Mouse (Mus musculus) liver, embryonic 14.5 days (tissue): ENCODE data around the gene Polr3gl. TPM values are rescaled to one million over a fixed set of nuclear protein-coding genes. Genes with fewer than 3 reads are reported as not detected.

Experiments used
- ATAC-seq: fragments of 200-750 bp; cut with Nextera tagmentation; 2 replicates; pipeline ENCODE4 v1.8.0; 2017; ENCODE audit warnings: moderate number of reproducible peaks, mild to moderate bottlenecking, moderate library complexity; ENCODE audit not compliant: insufficient read depth
- DNase-seq, 3 experiments: peaks; one replicate each; pipeline ENCODE4 v3.0.0-alpha.2; 2012 to 2013; ENCODE audit warnings: low read depth in 3 of 3, low spot score in 3 of 3
- H3K27ac ChIP-seq: fragments of 300-500 bp; sonication (generic); 2 replicates; pipeline ENCODE4 v1.5.1; 2014; ENCODE audit warnings: moderate library complexity, mild to moderate bottlenecking, control low read depth, inconsistent platforms
- H3K27me3 ChIP-seq: fragments of 300-500 bp; sonication (generic); 2 replicates; pipeline ENCODE4 v1.6.1; 2014; ENCODE audit warnings: mild to moderate bottlenecking, low read length, moderate library complexity; ENCODE audit not compliant: control insufficient read depth, insufficient read depth
- H3K36me3 ChIP-seq: fragments of 300-500 bp; sonication (generic); replicated peaks from 2 replicates; pipeline ENCODE4 v1.6.1; 2014; ENCODE audit warnings: low read depth; ENCODE audit not compliant: control insufficient read depth, insufficient read depth
- H3K4me1 ChIP-seq, 2 experiments: fragments of 200-500 bp in 1 of 2; fragments of 300-500 bp in 1 of 2; sonication (generic) in 1 of 2; replicated peaks; 2 replicates each; pipeline ENCODE4 v1.6.1; 2012 to 2014; ENCODE audit warnings: antibody characterized with exemption in 1 of 2, inconsistent platforms in 1 of 2, low read length in 1 of 2; ENCODE audit not compliant: control insufficient read depth in 2 of 2, insufficient read depth in 2 of 2
- H3K4me2 ChIP-seq: fragments of 300-500 bp; sonication (generic); 2 replicates; pipeline ENCODE4 v1.6.1; 2014; ENCODE audit warnings: low read depth, mild to moderate bottlenecking, control low read depth, moderate library complexity
- H3K4me3 ChIP-seq, 2 experiments: fragments of 200-500 bp in 1 of 2; fragments of 300-500 bp in 1 of 2; sonication (generic) in 1 of 2; 2 replicates each; pipeline ENCODE4 v1.5.1; 2012 to 2014; ENCODE audit warnings: low read depth in 2 of 2, low read length in 2 of 2, mild to moderate bottlenecking in 2 of 2, control low read depth in 1 of 2, inconsistent platforms in 1 of 2, moderate library complexity in 1 of 2; ENCODE audit not compliant: insufficient read depth in 1 of 2
- H3K9ac ChIP-seq: fragments of 300-500 bp; sonication (generic); replicated peaks from 2 replicates; pipeline ENCODE4 v1.6.1; 2014; ENCODE audit warnings: mild to moderate bottlenecking, control low read depth, moderate library complexity
- H3K9me3 ChIP-seq: fragments of 300-500 bp; sonication (generic); 2 replicates; pipeline ENCODE4 v1.6.1; 2016; ENCODE audit warnings: low read length, mixed read lengths; ENCODE audit not compliant: control insufficient read depth
- CTCF ChIP-seq: IDR thresholded peaks from 2 replicates; pipeline ENCODE4 v1.5.1; 2016; ENCODE audit warnings: antibody characterized with exemption, low read depth, control low read depth
- EP300 ChIP-seq: IDR thresholded peaks from 2 replicates; pipeline ENCODE4 v1.6.1; 2016; ENCODE audit warnings: antibody characterized with exemption, low read depth
- WGBS: fragments of 180-500 bp; shearing (Covaris S2); extraction: QIAGEN DNeasy Blood & Tissue Kit; methylation state at CpG from one replicate; pipeline ENCODE4 v1.1.7; 2014; ENCODE audit not compliant: insufficient replicate concordance; 5-methylcytosine and 5-hydroxymethylcytosine counted together
- polyA plus RNA-seq, 2 experiments: library from polyadenylated mRNA; depleted of rRNA in 1 of 2; stranded (reverse) in 1 of 2; unstranded in 1 of 2; fragments of >200 nt; fragmentation: Nextera tagmentation in 1 of 2; extraction: Ambion mirVana in 1 of 2; gene quantifications; 2 replicates each; pipeline versions ENCODE4 v1.2.1 to v1.2.3; 2012 to 2014

Polr3gl gene
- polyA plus RNA-seq, 2 experiments: 3.0 to 11.8 TPM

DNA sequence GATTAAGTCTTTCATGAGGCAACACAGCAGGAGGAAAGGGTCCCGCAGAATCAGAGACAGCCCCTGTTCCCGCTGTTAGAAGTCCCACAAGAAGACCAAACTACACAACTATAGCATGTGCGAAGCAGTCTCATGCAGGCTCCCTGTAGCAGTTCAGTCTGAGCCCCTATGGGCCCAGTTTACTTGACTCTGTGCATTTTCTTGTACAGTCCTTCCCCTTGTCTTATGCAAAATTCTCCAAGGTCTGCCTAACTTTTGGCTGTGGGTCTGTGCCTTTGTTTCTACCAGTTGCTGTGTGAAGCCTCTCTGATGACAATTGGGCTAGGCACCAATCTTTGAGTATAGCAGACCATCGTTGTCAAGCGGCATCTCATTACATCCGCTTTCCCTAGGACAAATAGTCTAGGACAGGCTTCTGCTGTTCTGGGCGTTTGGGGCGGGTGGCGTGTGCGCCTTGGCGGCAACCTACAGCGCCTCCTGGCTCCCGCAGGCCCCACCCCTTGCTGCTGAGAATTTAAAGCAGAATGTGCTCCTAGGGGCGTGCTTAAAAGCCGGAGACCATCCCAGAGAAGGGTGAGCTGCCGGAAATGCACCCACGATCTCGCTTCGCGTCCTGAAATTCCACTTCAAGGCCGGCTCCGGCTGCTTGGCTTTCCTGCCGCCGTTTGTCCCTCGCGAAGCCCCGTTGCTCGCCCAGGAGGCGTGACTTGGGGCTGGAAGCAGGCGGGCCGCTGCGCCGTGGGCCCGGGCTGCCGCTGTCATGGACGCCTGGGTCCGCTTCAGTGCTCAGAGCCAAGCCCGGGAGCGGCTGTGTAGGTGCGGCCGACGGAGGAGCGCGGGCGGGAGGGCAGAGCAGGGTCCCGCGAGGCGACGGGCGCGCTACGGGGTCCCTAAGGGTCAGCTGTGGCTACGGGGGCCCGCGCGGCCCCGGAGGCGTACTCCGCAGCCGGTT, 41.2 kb upstream of the Polr3gl start, which contains the start of the genes Pex11b and Gm42957:
Pex11b (plus strand) TSS at position 449 of the 952 bp plus-strand sequence.
Gm42957 (plus strand) TSS at position 547 of the 952 bp plus-strand sequence.
- DNase-seq (peak; percentile 55 to 67 (median 65)), ATAC-seq (peak; percentile 90)
- WGBS: 3% methylated on average over 60 of the region's 60 CpGs
- Histone ChIP-seq H3K27me3 (no peaks in the 10 kb centered on the region), H3K4me3 (peak within 1 kb of the TSS; percentile 85 to 99), H3K27ac (peak within 1 kb of the TSS; percentile 71), H3K4me1 (peaks cover 17 to 18% of the 10 kb centered on the region in 2 experiments), H3K9ac (peak within 1 kb of the TSS; percentile 99), H3K9me3 (no peaks in the 10 kb centered on the region), H3K36me3 (peaks cover 16% of the 10 kb centered on the region), H3K4me2 (peak within 1 kb of the TSS; percentile 93)
- TF ChIP-seq EP300 (no peak), CTCF (peak; percentile 71)

DNA sequence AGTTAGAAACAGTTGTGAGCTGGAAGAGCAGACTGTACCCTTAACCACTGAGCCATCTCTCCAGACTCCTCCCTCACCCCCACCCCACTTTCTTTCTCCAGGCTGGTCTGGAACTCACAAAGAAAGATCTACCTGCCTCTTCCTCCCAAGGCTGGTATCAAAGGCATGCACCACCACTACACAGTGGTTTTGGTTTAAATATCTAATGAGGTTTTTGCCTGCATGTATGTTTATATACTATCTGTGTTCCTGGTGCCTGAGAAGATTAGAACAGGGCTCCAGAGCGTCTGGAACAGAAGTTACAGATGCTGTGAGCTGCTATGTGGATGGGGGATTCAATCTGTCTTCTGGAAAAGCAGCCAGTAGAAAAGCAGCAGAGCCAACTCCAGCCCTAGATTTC, 40.0 kb upstream of the Polr3gl start:
- H3K4me2 ChIP-seq: no peak overlapping the region
- no peak overlapping the region for H3K27ac ChIP-seq
- no peak for ATAC-seq
- peaks cover 19 to 21% of the 10 kb centered on the region in 2 experiments for H3K4me1 ChIP-seq
- no peak for TF ChIP-seq CTCF
- no peak for TF ChIP-seq EP300
- no peak for DNase-seq
- no peaks in the 10 kb centered on the region for H3K9me3 ChIP-seq
- WGBS: 43% methylated on average over 1 of the region's 1 CpGs
- no peaks in the 10 kb centered on the region for H3K27me3 ChIP-seq
- H3K4me3 ChIP-seq: no peak overlapping the region
- peaks cover 16% of the 10 kb centered on the region for H3K36me3 ChIP-seq
- no peak overlapping the region for H3K9ac ChIP-seq

GRCm38 (mm10) chr3:96632058-96632457, 38.1 kb upstream of the Polr3gl start:
- no peak overlapping the region for H3K4me2 ChIP-seq
- H3K27ac ChIP-seq: no peak overlapping the region
- no peak for TF ChIP-seq CTCF
- no peak for TF ChIP-seq EP300
- H3K9me3 ChIP-seq: no peaks in the 10 kb centered on the region
- H3K9ac ChIP-seq: no peak overlapping the region
- no peak overlapping the region for H3K4me3 ChIP-seq
- peaks cover 21 to 27% of the 10 kb centered on the region in 2 experiments for H3K4me1 ChIP-seq
- no peaks in the 10 kb centered on the region for H3K27me3 ChIP-seq
- ATAC-seq (no peak), DNase-seq (no peak)
- peaks cover 16% of the 10 kb centered on the region for H3K36me3 ChIP-seq

- H3K27me3 ChIP-seq: no peaks in the 10 kb centered on the region
- peak within 1 kb of the TSS; percentile 90 to 100 for H3K4me3 ChIP-seq
- peaks cover 16% of the 10 kb centered on the region for H3K36me3 ChIP-seq
- H3K4me2 ChIP-seq: peak within 1 kb of the TSS; percentile 96
- ATAC-seq: peak; percentile 96
- H3K9ac ChIP-seq: peak within 1 kb of the TSS; percentile 87
- no peak for TF ChIP-seq EP300
- no peak for TF ChIP-seq CTCF
- DNase-seq: peak; percentile 97 to 98 (median 98)
- peaks cover 13 to 19% of the 10 kb centered on the region in 2 experiments for H3K4me1 ChIP-seq
- H3K27ac ChIP-seq: peak within 1 kb of the TSS; percentile 60
- 1% methylated on average over 48 of the region's 48 CpGs for WGBS
- no peaks in the 10 kb centered on the region for H3K9me3 ChIP-seq
Observed at GRCm38 (mm10) chr3:96629729-96630600, 36.0 kb upstream of the Polr3gl start, which contains the start of gene Rbm8a. Gene Rbm8a, plus strand, starts transcription at chr3:96629933.
